Mouse (Mus musculus): ENCODE results near the gene Ecel1.

Gene Ecel1

DNA sequence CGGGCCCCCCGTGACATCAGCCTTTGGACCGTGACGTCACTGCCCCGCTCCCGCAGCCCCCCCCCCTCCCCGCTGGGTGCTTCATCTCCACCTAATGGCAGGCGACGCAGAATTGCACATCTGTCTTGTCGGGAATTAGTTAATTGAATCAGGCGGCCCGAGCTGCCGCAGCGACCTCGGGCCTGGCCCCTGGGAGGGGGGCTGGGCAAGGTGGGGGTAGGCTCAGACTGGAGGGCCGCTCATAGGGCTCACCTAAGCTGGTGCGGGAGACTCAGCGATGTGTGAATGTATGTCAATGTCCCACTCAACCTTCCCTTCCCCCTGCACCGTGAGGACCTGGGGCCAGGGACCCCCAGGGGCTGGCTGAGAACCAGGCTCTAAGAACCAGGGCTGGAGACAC lies 14.1 kb upstream of the Ecel1 start:
- no peak for DNase-seq (ENCODE audit: low spot score)

DNA sequence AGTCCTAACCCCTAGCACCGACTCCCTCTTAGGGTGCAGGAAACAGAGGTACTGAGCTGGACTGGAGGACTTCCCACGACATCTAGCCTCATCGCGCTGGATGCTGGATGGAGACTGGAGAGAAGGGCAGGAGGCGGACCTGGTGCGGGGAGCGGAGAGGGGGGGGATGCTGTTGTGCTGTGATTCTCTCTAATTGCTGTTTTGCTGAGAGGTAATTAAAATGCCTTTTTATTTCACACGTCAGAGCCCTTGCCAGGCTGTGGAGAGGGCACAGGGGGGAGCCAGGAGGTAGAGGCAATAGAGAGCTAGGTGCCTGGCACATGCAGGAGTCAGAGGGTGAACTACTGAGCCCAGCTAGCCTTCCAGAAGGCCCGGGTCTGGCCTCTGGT lies 8.5 kb upstream of the Ecel1 start:
- DNase-seq (ENCODE audit: low spot score), result no peak

DNA sequence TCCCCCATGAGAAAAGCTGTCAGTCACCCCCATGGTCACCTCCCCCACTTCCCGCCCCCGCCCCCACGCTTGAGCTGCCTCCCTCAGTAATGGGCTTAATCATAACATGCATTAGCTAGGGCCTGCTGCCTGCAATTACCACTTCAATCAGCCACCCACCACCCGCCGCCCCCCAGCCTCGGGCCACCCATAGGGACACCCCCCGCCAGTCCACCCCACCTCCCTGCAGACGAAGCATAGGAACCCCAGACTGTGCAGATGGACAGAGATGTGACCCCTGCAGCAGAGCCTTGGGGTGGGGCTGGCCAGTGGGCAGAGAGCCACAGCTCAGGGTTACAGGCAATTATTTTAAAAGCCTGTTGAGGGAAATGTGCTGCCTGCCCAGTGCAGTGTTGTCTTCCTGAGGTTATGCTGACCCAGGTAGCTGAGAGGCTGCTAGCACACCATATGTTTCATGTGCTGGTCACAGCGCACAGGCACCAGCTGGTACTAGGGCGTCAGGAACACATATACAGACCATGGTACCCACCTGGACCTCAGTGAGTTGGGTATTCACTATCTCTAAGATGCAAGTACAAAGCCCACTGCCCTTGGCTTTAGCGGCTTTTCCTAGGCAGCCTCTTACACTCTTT lies 8.0 kb upstream of the Ecel1 start:
- DNase-seq (ENCODE audit: low spot score), result no peak

DNA sequence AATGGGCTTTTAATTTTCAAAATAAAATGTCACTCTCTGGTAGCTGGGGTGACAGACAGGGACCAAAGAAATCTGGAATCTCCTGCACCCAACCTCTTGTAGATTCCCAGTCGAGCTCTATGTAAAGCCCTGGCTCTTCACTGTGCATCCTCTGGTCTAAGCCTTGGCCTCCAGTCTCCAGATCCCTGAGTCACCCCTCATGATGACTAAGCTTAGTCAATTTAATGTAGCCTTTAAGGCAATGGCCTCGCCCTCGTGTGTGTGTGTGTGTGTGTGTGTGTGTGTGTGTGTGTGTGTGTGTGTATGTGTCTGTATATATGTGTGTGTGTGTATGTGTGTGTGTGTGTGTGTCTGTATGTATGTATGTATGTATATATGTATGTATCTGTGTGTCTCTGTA lies 3.1 kb upstream of the Ecel1 start:
- no peak for DNase-seq (ENCODE audit: low spot score)

DNA sequence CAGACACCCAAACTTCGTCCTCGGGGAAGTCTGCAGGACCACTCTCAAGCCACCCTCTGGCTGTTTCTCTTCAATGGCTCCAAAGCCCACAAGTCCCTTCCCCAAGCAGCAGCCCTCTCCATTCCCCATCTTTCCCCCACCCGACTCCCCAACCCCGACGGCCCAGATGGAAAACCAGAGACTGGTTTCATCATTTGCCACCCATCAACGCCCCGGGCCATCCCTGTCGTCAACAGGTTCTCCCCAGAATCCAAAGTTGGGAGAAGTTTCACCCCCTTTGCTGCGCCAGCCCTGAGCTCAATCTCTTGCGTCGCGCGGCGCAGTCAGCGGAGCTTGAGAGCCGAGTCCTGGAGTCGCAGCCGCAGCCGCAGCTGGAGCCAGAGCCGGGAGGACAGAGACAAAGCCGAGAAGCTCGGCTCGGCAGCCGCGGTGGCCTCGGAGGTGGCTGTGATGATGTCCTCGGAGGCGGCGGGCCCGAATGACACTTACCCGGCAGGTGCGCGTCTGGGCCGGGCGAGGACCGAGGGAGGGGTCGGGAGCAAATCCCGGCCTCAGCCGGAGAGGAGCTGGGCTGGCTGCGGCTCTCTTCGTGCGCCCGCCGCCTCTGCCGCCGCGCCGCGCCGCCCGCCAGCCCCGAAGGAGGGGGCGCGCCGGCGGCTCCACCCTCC lies 656 bp downstream of the Ecel1 start:
- DNase-seq (ENCODE audit: low spot score), result no peak

DNA sequence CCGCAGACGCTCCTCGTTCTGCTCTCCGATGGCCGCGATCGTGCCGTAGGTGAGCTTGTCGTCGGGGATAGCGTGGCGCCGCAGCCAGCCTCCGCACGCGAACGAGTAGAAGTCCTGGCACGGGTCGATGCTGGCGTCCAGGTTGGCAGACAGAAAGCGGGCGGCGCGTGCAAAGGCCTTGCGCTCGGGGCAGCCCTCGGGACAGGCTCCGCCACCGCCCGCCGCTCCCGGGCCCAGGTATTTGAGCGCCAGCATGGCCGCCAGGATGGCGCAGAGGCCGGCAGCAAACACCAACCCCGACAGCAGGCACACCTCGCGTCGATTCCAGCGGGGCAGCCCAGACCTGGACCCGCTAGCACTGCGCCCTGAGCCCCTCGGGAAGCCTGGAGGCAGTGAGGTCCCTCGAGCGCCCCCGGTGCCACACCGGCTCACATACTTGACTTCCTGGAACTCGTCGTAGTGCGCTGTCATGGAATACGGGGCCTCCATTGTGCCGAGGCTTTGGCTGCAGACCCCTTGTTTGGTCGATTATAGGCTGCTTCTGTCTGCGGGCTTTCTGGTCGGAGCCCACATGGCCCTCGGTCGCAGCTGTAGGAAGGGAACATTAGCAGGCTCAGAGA lies 1.7 kb downstream of the Ecel1 start:
- DNase-seq (ENCODE audit: low spot score), result no peak

DNA sequence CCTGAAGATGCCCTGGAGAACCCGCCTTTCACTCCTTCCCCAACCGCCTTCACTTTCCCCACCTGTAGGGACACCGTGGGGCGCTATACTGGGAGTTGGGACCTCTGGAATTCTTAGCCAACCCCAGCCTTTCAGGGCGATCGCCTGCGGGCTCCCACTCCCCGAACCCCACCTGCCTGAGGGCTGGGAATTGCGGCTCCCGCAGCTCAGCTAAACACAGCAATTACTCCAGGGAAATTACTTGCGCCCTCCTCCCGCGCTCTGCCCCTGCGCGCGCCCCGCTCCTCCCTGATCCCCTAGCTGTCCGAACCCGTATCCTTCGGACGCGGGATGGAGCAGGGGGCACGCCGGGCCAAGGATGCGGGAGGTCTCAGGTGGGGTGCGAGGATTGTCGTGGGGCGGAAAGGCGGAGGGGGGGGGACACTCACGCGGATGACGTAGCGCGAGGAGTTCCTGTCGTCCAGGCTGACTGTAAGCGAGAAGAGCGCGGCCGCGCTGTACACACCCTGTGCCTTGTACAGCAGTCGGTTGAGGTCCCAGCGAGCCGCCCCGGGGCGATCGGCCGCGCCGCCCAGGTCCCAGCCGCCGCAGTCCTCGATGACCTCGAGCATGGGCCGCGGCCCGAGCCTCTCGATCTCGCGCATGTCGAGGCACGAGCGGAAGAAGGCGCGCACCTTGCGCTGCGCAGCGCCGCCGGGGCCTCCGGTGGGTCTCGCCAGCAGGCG lies 2.4 kb downstream of the Ecel1 start:
- DNase-seq (ENCODE audit: low spot score), result no peak

DNA sequence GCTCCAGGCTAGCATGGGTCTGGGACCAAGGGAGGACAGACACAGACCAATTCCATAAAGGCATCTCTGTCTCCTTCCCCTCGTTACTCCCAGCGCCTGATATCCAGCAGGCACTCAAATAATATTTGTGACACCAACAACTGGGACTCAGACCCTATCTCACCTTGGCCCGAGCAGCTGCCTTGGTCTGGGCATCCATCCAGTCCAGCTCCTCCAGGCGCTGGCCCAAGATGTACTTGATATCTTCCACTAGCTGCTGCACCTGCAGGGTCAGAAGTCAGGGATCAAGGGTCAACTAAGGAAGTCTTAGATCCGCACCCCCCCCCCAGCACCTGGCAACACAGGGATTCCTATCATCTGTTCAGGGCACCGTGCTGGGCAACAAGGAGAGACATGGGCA lies 5.0 kb downstream of the Ecel1 start:
- DNase-seq (ENCODE audit: low spot score), result no peak

DNA sequence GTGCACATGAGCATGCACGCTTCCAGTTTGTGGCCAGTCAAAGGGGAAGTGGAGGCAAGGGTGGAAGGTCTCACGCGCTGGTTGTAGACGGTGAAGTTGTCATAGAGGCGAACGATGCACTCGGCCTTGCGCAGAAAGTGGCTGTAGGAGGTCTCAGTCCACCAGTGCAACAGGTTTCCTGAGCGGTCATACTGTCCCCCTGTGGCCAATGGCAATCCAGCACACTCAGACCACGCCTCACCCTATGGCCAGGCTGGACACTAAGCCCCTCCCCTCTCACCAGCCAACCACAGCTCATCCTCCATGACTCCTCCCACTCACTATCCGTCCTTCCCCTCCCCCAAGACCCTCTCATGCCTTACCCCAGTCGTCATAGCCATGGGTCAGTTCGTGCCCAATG lies 6.9 kb downstream of the Ecel1 start:
- no peak for DNase-seq (ENCODE audit: low spot score)

DNA sequence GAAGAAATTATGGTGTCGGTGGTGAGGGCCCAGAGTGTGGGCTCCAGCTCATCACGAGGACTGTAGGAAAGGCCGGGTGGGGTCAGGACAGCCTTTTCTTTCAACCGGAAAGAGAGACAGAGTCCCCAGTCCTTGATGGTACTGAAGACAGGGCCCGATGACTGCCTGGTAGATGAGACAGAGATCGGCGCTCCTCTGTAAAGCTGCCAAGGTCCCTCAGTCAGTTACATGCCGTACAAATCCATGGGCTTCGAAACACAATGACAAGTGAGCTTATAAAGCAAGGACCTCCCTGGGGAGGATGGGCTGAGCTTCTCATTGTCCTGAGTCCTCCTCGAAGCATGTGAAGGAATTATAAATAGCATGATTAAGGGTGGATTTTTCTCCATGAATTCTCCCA lies 13.2 kb downstream of the Ecel1 start:
- no peak for DNase-seq (ENCODE audit: low spot score)

DNA sequence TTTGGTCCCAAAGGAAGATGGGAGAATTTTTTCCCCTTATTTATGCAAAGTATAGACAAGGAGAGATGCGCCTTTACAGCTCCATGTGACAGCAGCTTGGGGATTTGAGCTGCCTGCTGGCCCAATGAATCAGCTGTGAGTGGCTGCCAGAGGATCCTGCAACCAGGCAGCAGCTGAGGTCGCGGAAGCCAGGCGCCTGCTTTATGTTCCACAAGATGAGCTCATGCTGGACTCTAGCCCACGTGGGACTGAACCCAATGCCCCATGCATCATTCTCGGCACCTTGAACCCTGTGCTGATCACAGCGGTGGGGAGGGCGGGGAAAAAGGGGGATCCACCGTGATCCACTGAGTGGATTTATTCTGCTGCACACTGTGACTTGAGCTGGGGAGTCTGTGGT lies 13.9 kb downstream of the Ecel1 start:
- DNase-seq (ENCODE audit: low spot score), result no peak

DNA sequence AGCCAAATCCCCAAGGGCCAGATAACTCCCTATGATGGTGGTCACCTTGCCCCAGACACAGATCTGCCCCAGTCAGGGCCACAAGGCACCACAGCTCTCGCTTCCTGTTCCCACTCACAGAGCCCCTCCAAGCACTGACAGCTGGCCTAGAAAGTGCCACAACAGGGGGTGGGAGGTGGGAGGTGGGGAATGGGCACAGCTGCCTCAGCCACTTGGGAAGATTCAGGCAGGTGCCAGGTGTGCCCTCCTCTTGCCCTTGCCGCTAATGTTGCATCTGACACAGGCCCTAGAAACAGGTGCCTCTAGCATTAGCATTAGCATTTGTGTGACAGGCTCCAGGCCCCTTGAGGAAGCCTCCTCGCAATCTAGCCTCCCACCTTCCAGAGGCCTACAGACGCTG lies 14.8 kb downstream of the Ecel1 start:
- no peak for DNase-seq (ENCODE audit: low spot score)

DNA sequence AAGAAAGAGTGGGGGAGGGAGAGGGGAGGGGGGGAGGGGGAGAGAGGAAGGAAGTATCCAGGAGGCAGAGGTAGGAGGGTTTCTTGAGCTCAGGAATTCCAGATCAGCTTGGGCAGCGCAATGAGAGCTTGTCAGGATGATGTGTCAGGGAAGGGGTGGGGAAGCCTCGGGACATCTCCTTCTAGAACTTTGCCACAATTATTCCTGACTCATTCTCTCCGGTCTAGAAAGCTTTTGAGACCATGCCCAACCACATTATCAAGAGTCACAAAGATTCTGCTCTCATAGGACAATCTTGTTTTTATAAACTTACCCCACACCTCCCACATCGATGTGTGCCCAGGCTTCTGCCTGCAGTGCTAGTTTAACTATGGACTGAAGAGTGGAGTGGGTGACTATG lies 24.5 kb downstream of the Ecel1 start:
- no peak for DNase-seq (ENCODE audit: low spot score)

DNA sequence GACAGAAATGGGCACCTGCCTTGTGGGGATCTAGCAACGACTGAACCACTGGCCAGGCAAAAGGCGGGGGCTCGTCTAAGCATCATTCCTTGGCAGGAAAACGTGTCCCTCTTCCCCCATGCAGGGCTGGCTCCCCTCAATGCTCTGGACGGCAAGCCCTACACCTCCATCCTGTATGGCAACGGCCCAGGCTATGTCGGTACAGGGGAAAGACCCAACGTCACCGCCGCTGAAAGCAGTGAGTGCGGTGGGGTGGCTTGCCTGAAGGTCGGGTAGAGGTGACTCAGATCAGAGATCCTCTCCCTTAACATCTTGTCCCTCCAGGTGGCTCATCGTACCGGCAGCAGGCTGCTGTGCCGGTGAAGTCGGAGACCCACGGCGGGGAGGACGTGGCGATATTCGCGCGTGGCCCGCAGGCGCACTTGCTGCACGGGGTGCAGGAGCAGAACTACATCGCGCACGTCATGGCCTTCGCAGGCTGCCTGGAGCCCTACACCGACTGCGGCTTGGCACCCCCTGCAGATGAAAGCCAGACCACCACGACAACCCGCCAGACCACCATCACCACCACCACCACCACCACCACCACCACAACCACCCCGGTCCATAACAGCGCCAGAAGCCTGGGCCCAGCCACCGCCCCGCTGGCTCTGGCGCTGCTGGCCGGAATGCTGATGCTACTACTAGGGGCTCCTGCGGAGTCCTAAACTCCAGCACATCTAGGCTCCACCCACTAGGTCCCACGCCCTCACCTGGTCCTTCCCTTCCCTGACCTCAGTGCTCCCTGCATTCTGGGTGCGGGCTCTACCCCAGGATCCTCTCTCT lies 28.9 kb downstream of the Ecel1 start:
- no peak for DNase-seq (ENCODE audit: low spot score)

DNA sequence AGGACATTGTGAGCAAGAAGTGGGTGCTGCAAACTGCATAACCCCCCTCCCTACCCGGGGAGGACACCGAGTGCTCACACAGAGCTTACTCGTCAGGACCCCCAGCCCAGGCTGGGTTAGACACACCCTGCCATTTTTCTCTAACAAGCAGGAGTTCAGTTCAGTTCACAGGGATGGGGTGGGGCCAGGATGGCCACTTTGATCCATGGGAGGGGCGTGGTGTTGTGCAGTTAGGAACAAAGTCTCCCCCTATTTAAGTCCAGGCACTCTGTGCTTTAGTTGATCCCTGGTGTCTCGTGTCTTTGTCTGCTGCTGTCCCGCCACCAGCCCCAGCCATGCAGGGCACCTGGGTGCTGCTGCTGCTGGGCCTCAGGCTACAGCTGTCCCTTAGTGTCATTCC lies 31.6 kb downstream of the Ecel1 start, which contains the start of gene Akp3:
Gene Akp3 (plus strand): TSS at position 301 of the 400 bp plus-strand sequence.
- no peak for DNase-seq (ENCODE audit: low spot score)

DNA sequence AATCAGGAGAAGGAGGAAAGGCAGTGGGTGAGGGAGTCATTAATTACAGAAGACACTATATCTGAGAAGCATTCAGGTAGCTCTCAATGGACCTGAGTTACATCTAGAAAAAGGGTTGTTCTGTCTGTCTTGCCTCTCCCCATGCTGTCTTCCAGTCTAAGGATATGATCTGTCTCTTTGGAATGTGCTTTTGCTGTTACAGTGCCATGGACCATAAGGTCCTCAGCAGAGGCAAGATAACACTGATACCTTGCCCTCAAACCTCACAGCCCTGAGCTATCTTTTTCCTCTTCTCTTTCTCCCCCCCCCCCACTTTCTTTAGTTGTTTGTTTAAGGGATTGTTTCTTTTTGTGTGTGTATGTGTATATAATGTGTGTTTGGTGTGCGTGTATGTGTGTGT lies 41.5 kb downstream of the Ecel1 start:
- no peak for DNase-seq (ENCODE audit: low spot score)

DNA sequence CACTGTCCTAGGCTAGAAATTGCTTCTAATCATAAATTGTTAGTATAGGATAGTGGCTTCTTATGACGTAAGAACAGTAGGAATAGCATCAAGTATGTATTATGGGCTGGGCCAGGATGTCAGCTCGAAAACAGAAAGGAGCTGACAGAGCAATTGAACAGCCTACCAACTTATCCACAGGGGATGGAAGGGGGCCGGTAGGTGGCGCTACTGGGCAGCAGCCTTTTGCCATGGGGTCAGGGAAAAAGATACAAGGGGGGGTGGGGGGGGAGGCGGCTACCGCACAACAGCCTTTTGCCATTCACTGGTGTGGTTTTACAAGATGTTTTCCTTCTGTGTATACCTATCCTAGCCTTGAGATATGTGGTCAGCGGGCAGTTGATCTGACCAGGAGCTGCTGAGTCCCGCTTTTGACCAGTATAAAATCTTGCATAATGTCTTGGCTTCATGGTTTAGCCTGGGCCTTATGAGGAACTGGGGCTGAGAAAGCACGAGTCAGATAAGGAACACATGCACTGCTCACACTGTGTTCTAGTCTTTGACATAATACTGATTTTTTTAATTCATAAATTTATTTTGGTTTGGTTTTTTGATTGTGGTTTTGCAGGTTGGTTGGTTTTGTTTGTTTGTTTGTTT lies 44.5 kb downstream of the Ecel1 start:
- no peak for DNase-seq (ENCODE audit: low spot score)

DNA sequence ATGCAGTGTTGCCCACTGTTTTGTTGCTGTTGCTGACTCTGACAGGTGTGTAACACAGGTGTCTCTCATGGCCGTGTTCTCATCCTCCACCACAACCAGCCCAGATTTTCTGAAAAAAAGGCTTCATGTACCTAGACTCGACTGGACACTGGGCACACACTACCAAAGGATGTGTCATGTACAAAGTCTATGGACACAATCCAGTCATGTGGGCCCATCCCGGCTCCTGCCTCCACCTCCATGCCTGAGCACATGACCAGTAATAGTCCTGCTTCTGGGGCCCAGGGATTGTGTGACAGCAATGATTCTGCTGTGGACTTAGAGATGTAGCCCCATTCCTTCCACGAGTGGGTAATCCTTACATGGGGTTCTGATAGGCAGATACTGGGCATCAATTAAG lies 47.8 kb downstream of the Ecel1 start:
- no peak for DNase-seq (ENCODE audit: low spot score)

DNA sequence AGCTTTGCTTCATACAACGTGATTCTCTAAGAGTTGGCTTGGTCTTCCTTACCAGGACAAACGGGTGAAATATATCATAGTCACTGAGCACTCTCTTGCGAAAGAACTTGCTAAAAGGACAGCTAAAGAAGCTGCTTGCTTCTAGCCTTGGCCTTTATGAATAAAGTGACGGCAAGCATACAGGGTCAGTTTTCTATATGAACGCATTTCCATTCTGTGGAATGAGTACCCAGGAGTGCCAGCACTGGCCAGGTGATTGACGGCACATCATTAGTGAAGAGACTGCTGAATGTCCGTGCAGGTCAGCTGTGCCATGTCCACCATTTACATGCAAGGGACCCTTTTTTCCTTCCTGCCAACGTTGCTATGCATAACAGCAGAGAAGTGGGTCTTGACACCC lies 49.8 kb downstream of the Ecel1 start:
- no peak for DNase-seq (ENCODE audit: low spot score)

DNA sequence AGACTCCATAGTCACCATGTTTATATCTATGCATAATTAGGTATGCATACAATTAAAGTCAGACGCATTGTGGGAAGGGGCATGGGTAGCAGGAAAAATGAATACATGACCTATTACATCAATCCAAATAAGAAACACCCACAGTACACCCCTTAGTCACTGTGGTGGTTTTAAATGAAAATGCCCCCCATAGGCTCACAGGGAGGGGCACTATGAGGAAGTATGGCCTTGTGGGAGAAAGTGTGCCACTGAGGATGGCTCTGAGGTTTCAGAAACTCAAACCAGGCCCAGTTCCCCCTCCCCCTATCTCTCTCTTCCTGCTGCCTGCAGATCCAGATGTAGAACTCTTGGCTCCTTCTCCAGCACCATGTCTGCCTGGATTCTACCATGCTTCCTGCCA lies 52.4 kb downstream of the Ecel1 start:
- no peak for DNase-seq (ENCODE audit: low spot score)

DNA sequence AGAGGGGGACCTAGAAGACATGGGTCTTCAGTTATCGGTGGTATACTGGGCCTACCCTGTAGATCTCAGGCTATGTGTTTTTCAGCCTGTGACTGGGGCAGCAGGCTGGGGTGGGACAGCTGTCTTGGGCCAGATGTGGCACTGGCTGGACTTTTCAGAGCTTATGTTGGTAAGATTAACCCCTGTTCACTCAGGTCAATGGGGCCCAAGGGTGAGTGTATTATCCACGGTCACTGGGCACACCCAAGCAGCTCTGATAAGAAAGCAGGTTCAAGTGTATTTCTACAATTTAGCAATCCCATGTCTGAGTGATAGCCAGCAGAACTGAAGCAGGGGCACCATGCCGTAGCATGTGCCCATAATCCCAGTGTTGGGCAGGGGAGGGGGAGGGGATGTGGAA lies 54.2 kb downstream of the Ecel1 start:
- no peak for DNase-seq (ENCODE audit: low spot score)

DNA sequence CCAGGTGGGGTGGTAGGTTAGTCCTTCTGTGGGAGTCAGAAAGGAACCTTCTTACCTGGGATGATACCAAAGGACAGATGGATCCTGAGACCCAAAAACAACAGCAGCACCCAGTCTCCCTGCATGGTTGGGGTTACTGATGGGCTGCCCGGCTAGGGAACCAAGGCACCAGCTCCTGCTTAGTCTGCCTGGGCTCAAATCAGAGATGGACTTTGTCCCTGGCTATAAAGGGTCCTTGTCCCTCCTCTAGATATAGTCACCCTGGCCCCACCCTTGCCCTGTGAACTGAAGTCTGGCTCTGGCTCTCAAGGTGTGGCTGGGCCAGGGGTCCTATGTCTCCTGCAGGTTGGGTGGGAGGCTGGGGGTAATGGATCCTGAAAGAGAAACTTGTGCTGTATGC lies 54.9 kb downstream of the Ecel1 start, which contains the start of gene Alpi:
Gene Alpi (minus strand): TSS at position 196 of the 400 bp plus-strand sequence.
- DNase-seq (ENCODE audit: low spot score), result no peak
